Mouse (Mus musculus): ENCODE results near the gene Crip2.

Crip2 gene

DNA sequence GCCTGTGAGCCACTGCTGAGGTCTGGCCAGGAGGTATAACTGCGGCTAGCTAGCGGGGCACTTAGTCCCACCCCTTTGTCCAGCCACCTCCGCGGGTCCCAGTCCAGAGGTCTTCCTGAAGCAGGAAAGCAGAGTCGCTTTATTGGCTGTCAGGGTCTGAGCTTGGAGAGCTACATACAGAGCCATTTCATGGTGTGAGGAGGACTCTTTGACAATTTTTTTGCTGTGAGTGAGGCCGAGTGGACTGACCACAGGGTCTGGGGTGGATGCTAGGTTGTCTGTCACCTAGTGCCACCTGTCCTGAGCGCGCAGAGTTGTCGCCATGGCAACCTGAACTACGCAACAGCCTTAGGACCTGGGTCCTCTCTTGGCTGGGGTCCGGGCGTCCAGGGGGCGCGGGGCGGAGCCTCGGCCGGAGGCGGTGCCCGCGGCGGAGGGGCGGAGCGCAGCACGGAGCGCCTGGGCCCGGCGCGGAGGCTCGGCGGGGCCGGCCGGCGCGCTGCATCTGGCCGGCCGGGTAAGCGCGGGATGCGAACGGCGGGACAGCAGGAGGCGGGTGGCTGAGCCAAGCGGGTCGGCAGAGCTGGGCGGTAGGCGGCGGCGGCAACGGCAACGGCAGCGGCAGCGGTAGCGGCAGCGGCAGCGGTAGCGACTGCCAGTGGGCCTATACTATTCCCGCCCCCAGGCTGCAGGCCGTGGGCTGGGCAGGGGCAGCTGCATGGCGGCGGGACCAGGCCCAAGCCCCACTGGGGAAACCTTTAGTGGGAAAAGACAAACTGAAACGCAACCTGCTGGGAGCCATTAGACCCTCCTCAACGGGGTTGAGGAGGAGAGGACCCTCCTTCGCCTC is 45.6 kb downstream of the Crip2 start, which contains the start of gene Tmem121:
TSS of gene Tmem121 (plus strand) at position 489 of the 850 bp plus-strand sequence.
- no peak for DNase-seq (ENCODE audit: low read depth, low spot score)

DNA sequence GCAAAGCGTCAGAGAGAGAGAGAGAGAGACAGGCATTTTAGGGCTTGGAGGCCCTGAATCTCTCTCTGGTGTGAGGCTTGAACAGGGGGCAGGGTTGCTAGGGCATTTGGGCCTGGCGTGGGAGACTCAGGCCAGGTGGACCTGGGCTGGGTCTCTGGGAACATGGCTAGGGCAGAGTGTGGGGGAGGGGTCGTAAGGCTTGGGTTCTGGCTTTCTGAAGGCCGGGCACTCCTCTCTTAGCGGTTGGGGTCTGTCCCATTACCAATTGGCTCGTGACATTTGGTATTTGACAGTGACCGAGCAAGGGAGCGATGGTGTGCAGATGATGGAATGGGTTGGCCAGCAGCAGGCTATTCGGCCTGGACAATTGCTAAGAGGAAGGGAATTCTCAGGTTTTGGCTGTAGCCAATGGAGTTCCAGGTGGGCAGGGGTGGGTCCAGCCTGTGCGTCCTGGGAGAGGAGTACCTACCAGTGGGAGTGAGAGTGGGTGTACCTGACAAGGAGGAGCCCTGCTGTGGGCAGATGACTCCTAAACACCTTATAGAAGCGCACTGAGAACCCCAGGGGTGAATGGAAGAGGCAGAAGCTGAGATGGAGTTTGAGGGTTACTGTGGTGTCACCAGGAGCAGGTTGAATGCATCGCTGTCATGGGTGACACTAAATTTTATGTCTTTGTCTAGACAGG is 46.4 kb downstream of the Crip2 start:
- DNase-seq (ENCODE audit: low read depth, low spot score) = no peak

- DNase-seq (ENCODE audit: low read depth, low spot score) = no peak
Measured at GRCm38 (mm10) chr12:113187011-113187375, 47.0 kb downstream of the Crip2 start.

DNA sequence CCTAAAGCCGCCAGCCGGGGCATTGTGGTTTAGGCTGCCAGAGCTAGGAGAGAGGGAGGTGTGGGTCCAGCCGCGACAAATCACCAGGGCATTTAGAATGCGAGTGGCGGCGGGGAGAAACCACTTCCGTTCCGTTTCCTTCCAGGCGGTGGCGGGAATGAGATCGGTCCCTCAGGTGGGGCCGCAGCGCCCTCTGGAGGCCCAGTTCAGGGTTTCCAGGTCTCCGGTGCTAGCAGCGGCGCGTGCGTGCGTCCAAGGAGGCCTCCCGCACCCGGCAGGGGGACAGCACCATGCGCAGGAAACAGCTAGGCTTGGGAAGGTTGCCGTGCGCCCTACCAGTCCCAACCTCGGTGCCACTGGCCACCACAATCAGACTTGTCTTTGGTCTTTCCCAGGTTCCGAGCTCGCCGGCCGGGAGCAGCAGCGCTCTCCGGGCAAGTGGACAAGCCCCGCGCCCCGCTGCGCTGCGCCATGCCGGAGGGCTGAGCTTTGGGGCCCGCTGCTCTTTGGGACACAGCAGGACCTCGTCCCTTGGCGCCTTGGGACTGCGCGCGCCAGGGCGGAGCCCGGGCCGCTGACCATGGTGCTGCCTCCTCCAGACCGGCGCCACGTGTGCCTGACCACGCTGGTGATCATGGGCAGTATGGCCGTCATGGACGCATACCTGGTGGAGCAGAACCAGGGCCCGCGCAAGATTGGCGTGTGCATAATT is 47.7 kb downstream of the Crip2 start:
- DNase-seq (ENCODE audit: low read depth, low spot score) = peak; percentile 81

GRCm38 (mm10) chr12:113188349-113189055 is 48.5 kb downstream of the Crip2 start:
- DNase-seq (ENCODE audit: low read depth, low spot score) = no peak

DNA sequence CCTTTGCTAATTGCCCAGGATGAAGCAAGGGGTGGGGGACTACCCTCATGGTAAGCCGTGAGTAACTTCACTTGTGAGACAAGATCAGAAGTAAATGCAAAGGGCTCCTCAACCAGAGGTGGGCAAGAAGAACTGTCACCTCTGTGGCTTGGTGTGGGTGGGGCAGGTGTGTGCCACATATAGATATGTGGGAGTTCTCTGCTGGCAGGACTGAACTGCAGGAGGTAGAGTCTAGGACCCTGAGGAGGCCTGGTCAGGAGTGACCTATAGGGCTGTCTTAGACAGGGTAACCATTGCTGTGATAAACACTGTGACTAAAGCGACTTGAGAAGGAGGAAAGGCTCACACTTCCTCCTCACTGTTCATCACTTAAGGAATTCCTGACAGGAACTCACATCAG is 53.4 kb downstream of the Crip2 start:
- no peak for DNase-seq (ENCODE audit: low read depth, low spot score)
